Mouse (Mus musculus): ENCODE measurements around the gene Pde6b. TPM values are rescaled to one million over a fixed set of nuclear protein-coding genes. Genes with fewer than 3 reads are reported as not detected.

The Pde6b gene
- not detected in 2 replicates for polyA plus RNA-seq (2012; rRNA removed)

DNA sequence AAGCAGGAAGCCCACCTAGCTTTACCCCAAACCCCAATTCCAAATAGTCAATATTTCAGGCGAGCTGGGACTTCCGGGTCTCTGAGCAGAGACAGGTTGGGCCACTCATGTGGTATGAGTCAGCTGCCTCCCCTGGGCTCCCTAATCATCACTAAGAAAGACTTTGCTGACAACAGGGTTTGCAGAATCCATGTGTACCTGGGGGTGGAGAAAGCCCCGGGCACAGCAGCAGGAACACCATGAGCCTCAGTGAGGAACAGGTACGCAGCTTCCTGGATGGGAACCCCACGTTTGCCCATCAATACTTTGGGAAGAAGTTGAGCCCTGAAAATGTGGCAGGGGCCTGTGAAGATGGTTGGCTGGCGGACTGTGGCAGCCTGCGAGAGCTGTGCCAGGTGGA lies at the start of gene Pde6b:
Gene Pde6b, plus strand, starts transcription at position 191 of the 400 bp plus-strand sequence.
- TF ChIP-seq CTCF (IDR thresholded peaks at IDR 0.05; ENCODE audit: extremely low read depth, insufficient read length, insufficient replicate concordance, low read depth, low read length), result no peak
- TF ChIP-seq POLR2A (IDR thresholded peaks at IDR 0.05; ENCODE audit: low read depth, low read length), result no peak
- no peaks in the 10 kb centered on the region for H3K4me1 ChIP-seq (ENCODE audit: control insufficient read depth, insufficient read depth, insufficient read length, low read length)
- no peaks in the 10 kb centered on the region for H3K36me3 ChIP-seq (ENCODE audit: control insufficient read depth, insufficient read depth, low read length)
- H3K4me3 ChIP-seq (ENCODE audit: low read depth, low read length), result no peak within 1 kb of the TSS
- 60% methylated on average over 7 of the region's 7 CpGs for WGBS
- H3K27ac ChIP-seq (ENCODE audit: insufficient read depth, low read depth, low read length), result no peak within 1 kb of the TSS
- H3K27me3 ChIP-seq (ENCODE audit: control insufficient read depth, insufficient read depth, low read length), result no peaks in the 10 kb centered on the region

DNA sequence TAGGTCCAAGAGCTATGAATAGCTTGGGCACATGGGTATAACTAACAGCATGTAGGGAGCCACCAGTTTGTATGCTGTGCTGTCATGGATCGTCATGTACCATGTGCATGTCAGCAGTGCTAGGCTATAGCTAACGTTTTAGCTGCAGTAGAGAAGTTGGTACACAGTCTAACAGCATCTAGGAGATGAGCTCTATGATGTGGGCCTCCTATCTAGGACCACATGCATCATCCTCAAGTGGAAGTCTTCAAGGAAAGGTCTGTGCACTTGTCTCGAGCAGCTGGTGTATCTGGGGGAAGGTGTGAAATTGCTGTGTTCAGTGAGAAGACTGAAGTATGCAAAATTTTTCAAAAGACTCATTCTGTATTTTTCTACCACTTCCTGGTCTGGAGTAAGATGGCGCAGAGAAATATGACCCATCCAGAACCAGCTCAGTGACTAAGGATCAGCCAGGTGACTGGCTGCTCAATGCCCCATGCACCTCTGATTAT lies 44.5 kb upstream of the Pde6b start:
- H3K4me3 ChIP-seq (ENCODE audit: low read depth, low read length), result no peak overlapping the region
- no peak overlapping the region for H3K27ac ChIP-seq (ENCODE audit: insufficient read depth, low read depth, low read length)
- H3K27me3 ChIP-seq (ENCODE audit: control insufficient read depth, insufficient read depth, low read length), result no peaks in the 10 kb centered on the region
- 93% methylated on average over 4 of the region's 4 CpGs for WGBS
- H3K36me3 ChIP-seq (ENCODE audit: control insufficient read depth, insufficient read depth, low read length), result peaks cover 21% of the 10 kb centered on the region
- TF ChIP-seq POLR2A (IDR thresholded peaks at IDR 0.05; ENCODE audit: low read depth, low read length) (no peak), CTCF (IDR thresholded peaks at IDR 0.05; ENCODE audit: extremely low read depth, insufficient read length, insufficient replicate concordance, low read depth, low read length) (no peak)
- no peaks in the 10 kb centered on the region for H3K4me1 ChIP-seq (ENCODE audit: control insufficient read depth, insufficient read depth, insufficient read length, low read length)

DNA sequence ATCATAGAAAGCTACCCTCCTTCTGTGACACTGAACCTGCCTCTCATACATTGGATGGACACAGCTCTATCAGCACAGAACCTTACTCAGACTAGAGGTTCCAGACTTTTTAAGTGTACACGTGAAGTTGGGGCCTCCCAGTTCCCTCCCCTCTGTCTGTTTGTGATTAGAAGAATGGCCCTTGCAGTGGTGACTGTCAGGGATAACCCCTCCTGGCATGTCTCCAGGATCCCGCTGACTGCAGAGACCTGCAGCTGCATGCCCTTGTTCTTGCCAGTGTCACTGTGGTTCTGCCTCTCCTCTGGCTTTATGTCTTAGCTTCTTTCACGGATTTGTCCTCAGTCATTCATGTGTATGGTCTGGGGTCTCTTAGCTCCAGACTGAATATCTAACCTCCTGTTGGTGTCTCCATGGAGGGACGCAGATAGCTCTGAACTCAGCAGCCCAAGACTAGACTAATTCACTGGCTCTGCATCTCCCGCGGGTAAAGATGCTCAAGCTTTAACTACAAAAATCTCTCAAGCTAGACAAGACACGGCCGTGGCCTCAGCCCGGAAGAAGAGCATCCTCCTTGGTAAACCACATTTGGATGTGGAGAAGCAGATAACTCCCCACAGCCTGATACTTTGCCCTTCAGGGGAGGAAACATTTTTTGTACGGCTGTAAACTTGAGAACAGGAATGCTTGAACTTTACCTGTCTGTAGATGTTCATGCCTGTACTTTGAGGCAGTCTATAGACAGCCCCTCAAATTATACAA lies 42.7 kb upstream of the Pde6b start:
- no peak overlapping the region for H3K4me3 ChIP-seq (ENCODE audit: low read depth, low read length)
- H3K4me1 ChIP-seq (ENCODE audit: control insufficient read depth, insufficient read depth, insufficient read length, low read length), result no peaks in the 10 kb centered on the region; the same call in 1 of the 2 replicates
- no peak overlapping the region for H3K27ac ChIP-seq (ENCODE audit: insufficient read depth, low read depth, low read length)
- no peaks in the 10 kb centered on the region for H3K27me3 ChIP-seq (ENCODE audit: control insufficient read depth, insufficient read depth, low read length)
- TF ChIP-seq POLR2A (IDR thresholded peaks at IDR 0.05; ENCODE audit: low read depth, low read length) (no peak), CTCF (IDR thresholded peaks at IDR 0.05; ENCODE audit: extremely low read depth, insufficient read length, insufficient replicate concordance, low read depth, low read length) (no peak)
- peaks cover 22% of the 10 kb centered on the region for H3K36me3 ChIP-seq (ENCODE audit: control insufficient read depth, insufficient read depth, low read length)
- WGBS, result 84% methylated on average over 10 of the region's 10 CpGs

DNA sequence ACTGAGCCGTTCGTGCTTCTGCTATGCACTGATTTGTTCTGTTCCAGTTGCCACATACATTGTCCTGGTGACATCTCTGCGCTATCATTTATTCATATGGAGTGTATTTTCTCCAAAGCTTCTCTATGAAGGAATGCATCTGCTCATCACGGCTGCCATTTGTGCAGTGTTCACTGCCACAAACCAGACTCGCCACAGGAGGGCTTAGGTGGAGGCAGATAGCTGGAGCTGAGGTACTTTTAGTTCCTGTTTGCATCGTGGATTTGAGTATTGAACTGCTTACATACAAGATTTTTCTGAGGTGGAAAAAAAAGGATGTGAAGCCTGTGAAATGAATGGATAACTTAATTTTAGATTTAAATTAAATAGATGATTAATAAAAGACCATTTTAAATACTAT lies 40.3 kb upstream of the Pde6b start:
- no peaks in the 10 kb centered on the region for H3K27me3 ChIP-seq (ENCODE audit: control insufficient read depth, insufficient read depth, low read length)
- no peak overlapping the region for H3K27ac ChIP-seq (ENCODE audit: insufficient read depth, low read depth, low read length)
- TF ChIP-seq CTCF (IDR thresholded peaks at IDR 0.05; ENCODE audit: extremely low read depth, insufficient read length, insufficient replicate concordance, low read depth, low read length), result no peak
- no peak for TF ChIP-seq POLR2A (IDR thresholded peaks at IDR 0.05; ENCODE audit: low read depth, low read length)
- peaks cover 14% of the 10 kb centered on the region for H3K36me3 ChIP-seq (ENCODE audit: control insufficient read depth, insufficient read depth, low read length)
- WGBS, result 83% methylated on average over 6 of the region's 6 CpGs
- no peaks in the 10 kb centered on the region; the same call in 1 of the 2 replicates for H3K4me1 ChIP-seq (ENCODE audit: control insufficient read depth, insufficient read depth, insufficient read length, low read length)
- no peak overlapping the region for H3K4me3 ChIP-seq (ENCODE audit: low read depth, low read length)

DNA sequence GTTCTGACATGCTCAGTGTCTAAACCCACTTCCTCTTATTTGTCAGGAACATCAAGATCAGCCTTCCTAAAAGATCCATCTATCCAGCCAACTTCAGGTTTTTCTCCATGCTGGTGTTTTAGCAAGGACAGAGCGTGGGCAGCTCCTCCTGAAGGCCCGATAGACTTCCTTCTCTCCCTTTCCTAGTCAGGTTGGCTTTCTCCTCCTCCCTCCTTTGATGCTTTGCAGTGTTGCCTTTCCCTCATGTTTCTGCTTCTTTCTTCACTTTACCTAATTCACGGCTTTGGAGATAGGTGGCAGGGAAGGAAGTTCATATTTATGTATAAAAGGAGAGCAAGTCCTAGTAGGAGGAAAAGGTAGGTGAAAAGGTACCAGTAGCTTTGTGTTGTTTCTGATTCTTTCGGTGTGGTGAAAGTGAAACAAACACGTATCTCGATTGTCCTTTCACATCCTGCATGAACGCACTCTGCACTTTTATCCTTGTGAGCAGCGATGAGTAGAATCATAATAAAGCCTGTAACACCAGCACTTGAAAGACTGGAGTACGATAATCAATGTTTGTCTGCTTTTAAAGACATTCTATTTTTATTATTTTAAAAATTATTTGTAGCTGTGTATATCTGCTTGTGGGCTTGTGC lies 38.6 kb upstream of the Pde6b start:
- Histone ChIP-seq H3K4me1 (ENCODE audit: control insufficient read depth, insufficient read depth, insufficient read length, low read length) (no peaks in the 10 kb centered on the region; the same call in 1 of the 2 replicates), H3K27me3 (ENCODE audit: control insufficient read depth, insufficient read depth, low read length) (no peaks in the 10 kb centered on the region), H3K27ac (ENCODE audit: insufficient read depth, low read depth, low read length) (no peak overlapping the region), H3K36me3 (ENCODE audit: control insufficient read depth, insufficient read depth, low read length) (peaks cover 11% of the 10 kb centered on the region), H3K4me3 (ENCODE audit: low read depth, low read length) (no peak overlapping the region)
- TF ChIP-seq POLR2A (IDR thresholded peaks at IDR 0.05; ENCODE audit: low read depth, low read length), result no peak
- no peak for TF ChIP-seq CTCF (IDR thresholded peaks at IDR 0.05; ENCODE audit: extremely low read depth, insufficient read length, insufficient replicate concordance, low read depth, low read length)
- 86% methylated on average over 9 of the region's 9 CpGs for WGBS

DNA sequence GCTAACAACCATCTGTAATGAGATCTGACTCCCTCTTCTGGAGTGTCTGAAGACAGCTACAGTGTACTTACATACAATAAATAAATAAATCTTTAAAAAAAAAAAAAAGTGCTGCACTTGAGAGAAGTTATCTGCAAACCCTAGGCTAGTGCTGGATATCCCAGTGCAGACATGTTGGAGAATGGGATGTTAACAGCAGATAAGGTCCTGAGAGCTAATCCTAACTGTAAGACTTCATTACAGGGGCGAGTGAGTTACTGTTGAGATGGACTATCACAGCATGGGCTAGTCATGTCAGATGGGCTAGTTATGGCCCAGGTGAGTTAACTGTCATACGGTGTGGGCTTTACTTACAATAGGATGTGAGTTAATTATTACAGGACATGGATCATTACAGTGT lies 34.1 kb upstream of the Pde6b start:
- TF ChIP-seq CTCF (IDR thresholded peaks at IDR 0.05; ENCODE audit: extremely low read depth, insufficient read length, insufficient replicate concordance, low read depth, low read length), result no peak
- TF ChIP-seq POLR2A (IDR thresholded peaks at IDR 0.05; ENCODE audit: low read depth, low read length), result no peak
- Histone ChIP-seq H3K27ac (ENCODE audit: insufficient read depth, low read depth, low read length) (no peak overlapping the region), H3K4me3 (ENCODE audit: low read depth, low read length) (no peak overlapping the region), H3K27me3 (ENCODE audit: control insufficient read depth, insufficient read depth, low read length) (no peaks in the 10 kb centered on the region), H3K36me3 (ENCODE audit: control insufficient read depth, insufficient read depth, low read length) (peaks cover 1% of the 10 kb centered on the region; the same call in 1 of the 2 replicates), H3K4me1 (ENCODE audit: control insufficient read depth, insufficient read depth, insufficient read length, low read length) (no peaks in the 10 kb centered on the region; the same call in 1 of the 2 replicates)
- WGBS, result 65% methylated on average over 2 of the region's 2 CpGs

DNA sequence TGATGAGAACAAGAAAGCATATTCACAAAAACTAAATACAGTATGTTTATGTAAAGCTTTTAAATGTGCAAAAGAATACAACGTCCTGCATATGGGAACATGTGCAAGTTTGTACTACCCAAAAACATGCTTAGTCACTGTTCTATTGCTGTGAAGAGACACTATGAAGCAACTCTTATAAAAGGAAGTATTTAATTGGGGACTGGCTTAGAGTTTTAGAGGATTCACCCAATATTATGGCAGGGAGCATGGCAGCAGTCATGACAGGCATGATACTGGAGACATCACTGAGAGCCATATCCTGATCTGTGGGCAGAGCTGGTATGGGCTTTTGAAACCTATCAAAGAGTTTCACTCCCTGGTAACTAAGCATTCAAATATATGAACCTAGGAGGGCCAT lies 30.3 kb upstream of the Pde6b start:
- Histone ChIP-seq H3K27me3 (ENCODE audit: control insufficient read depth, insufficient read depth, low read length) (no peaks in the 10 kb centered on the region), H3K4me3 (ENCODE audit: low read depth, low read length) (no peak overlapping the region), H3K36me3 (ENCODE audit: control insufficient read depth, insufficient read depth, low read length) (no peaks in the 10 kb centered on the region), H3K4me1 (ENCODE audit: control insufficient read depth, insufficient read depth, insufficient read length, low read length) (no peaks in the 10 kb centered on the region), H3K27ac (ENCODE audit: insufficient read depth, low read depth, low read length) (no peak overlapping the region)
- 90% methylated on average over 1 of the region's 1 CpGs for WGBS
- TF ChIP-seq CTCF (IDR thresholded peaks at IDR 0.05; ENCODE audit: extremely low read depth, insufficient read length, insufficient replicate concordance, low read depth, low read length), result no peak
- TF ChIP-seq POLR2A (IDR thresholded peaks at IDR 0.05; ENCODE audit: low read depth, low read length), result no peak
